Mouse (Mus musculus) liver, postnatal 0 days (tissue): ENCODE measurements around the gene Ccdc78.

Experiments
- CTCF ChIP-seq: sonication (generic); IDR thresholded peaks from 2 replicates; pipeline ENCODE4 v1.5.1; 2016; ENCODE audit warnings: antibody characterized with exemption, low read depth
- EP300 ChIP-seq: IDR thresholded peaks from 2 replicates; pipeline ENCODE4 v1.6.1; 2016; ENCODE audit warnings: antibody characterized with exemption, low read depth, mild to moderate bottlenecking

DNA sequence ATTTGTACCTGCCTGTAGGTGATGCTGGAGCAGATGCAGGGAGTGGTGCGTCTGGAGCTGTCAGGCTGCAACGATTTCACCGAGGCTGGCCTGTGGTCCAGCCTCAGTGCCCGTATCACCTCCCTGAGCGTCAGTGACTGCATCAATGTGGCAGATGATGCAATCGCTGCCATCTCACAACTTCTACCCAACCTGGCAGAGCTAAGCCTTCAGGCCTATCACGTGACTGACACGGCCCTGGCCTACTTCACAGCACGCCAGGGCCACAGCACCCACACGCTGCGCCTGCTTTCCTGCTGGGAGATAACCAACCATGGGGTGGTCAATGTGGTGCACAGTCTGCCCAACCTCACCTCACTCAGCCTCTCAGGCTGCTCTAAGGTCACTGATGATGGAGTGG lies 31.3 kb downstream of the Ccdc78 start:
- TF ChIP-seq CTCF, result no peak
- TF ChIP-seq EP300, result no peak
